Mouse (Mus musculus): ENCODE results near the gene Sec14l2.

GRCm38 (mm10) chr11:4122226-4122625, 989 bp downstream of the Sec14l2 start:
- TF ChIP-seq CTCF (IDR thresholded peaks at IDR 0.05; ENCODE audit: borderline replicate concordance, insufficient read depth, low read depth, low read length) (no peak), POLR2A (IDR thresholded peaks at IDR 0.05; ENCODE audit: borderline replicate concordance, insufficient read depth, low read length) (no peak)

All from cerebellum, adult 2 months (tissue).